Mouse (Mus musculus) liver, adult 2 months (tissue): ENCODE data around the gene Polr2l.

ENCODE experiments used
- CTCF ChIP-seq: fragments of 200-500 bp; IDR thresholded peaks from 2 replicates; pipeline ENCODE4 v1.5.1; 2011; ENCODE audit warnings: low read depth, low read length, control low read depth
- POLR2A ChIP-seq: fragments of 200-500 bp; IDR thresholded peaks from 2 replicates; pipeline ENCODE4 v1.6.1; 2011; ENCODE audit warnings: low read length, control low read depth; ENCODE audit not compliant: insufficient read depth; ENCODE audit errors: extremely low read depth

- TF ChIP-seq POLR2A (no peak), CTCF (no peak)
Measured at GRCm38 (mm10) chr7:141495379-141495778, 20.4 kb upstream of the Polr2l start.
